Mouse (Mus musculus): Measurements from ENCODE around the gene Med13. TPM values are rescaled to one million over a fixed set of nuclear protein-coding genes. Genes with fewer than 3 reads are reported as not detected.
A peak's percentile ranks its signal among the peaks of the same experiment; 100 is the strongest.

The Med13 gene
- 10 to 100 TPM; 66.4 to 66.6 TPM for total RNA-seq (2021)

GRCm38 (mm10) chr11:86356854-86357788 lies at the start of gene Med13:
Med13 (minus strand) TSS chr11:86357602.
- DNase-seq (ENCODE audit: extremely low spot score in 1 of 2, low spot score in 2 of 2) = peak; percentile 16 to 71
- intact Hi-C loops (cut with DNase I) = loop anchor here (5.0 kb wide), 1 partner anchor 80 kb away; no protein-coding TSS in a partner anchor

GRCm38 (mm10) chr11:86404590-86404989 lies 47.2 kb upstream of the Med13 start:
- DNase-seq (ENCODE audit: extremely low spot score in 1 of 2, low spot score in 2 of 2) = no peak

GRCm38 (mm10) chr11:86403845-86404244 lies 46.4 kb upstream of the Med13 start:
- intact Hi-C loops (cut with DNase I) = no loop called here
- no peak for DNase-seq (ENCODE audit: extremely low spot score in 1 of 2, low spot score in 2 of 2)

More at GRCm38 (mm10) chr11:86404590-86404989, 47.2 kb upstream of the Med13 start:
- intact Hi-C loops (cut with DNase I) = no loop called here

- intact Hi-C loops (cut with DNase I) = no loop called here
- no peak for DNase-seq (ENCODE audit: extremely low spot score in 1 of 2, low spot score in 2 of 2)
Measured at GRCm38 (mm10) chr11:86399241-86400107, 42.1 kb upstream of the Med13 start.

- intact Hi-C loops (cut with DNase I) = no loop called here
Measured at GRCm38 (mm10) chr11:86396950-86397594, 39.7 kb upstream of the Med13 start.

GRCm38 (mm10) chr11:86396518-86396917 lies 39.1 kb upstream of the Med13 start:
- no peak for DNase-seq (ENCODE audit: extremely low spot score in 1 of 2, low spot score in 2 of 2)
- intact Hi-C loops (cut with DNase I) = no loop called here

More at GRCm38 (mm10) chr11:86396950-86397594, 39.7 kb upstream of the Med13 start:
- DNase-seq (ENCODE audit: extremely low spot score in 1 of 2, low spot score in 2 of 2) = no peak

GRCm38 (mm10) chr11:86395513-86396125 lies 38.2 kb upstream of the Med13 start:
- intact Hi-C loops (cut with DNase I) = no loop called here
- peak; percentile 40 to 77 for DNase-seq (ENCODE audit: extremely low spot score in 1 of 2, low spot score in 2 of 2)

- intact Hi-C loops (cut with DNase I) = no loop called here
Measured at GRCm38 (mm10) chr11:86395100-86395499, 37.7 kb upstream of the Med13 start.

GRCm38 (mm10) chr11:86391687-86392086 lies 34.3 kb upstream of the Med13 start:
- intact Hi-C loops (cut with DNase I) = no loop called here

More at GRCm38 (mm10) chr11:86395100-86395499, 37.7 kb upstream of the Med13 start:
- DNase-seq (ENCODE audit: extremely low spot score in 1 of 2, low spot score in 2 of 2) = no peak

GRCm38 (mm10) chr11:86390308-86390707 lies 32.9 kb upstream of the Med13 start:
- intact Hi-C loops (cut with DNase I) = no loop called here
- no peak for DNase-seq (ENCODE audit: extremely low spot score in 1 of 2, low spot score in 2 of 2)

More at GRCm38 (mm10) chr11:86391687-86392086, 34.3 kb upstream of the Med13 start:
- no peak for DNase-seq (ENCODE audit: extremely low spot score in 1 of 2, low spot score in 2 of 2)

GRCm38 (mm10) chr11:86389506-86389905 lies 32.1 kb upstream of the Med13 start:
- intact Hi-C loops (cut with DNase I) = no loop called here
- no peak for DNase-seq (ENCODE audit: extremely low spot score in 1 of 2, low spot score in 2 of 2)

GRCm38 (mm10) chr11:86388821-86389480 lies 31.5 kb upstream of the Med13 start:
- no peak for DNase-seq (ENCODE audit: extremely low spot score in 1 of 2, low spot score in 2 of 2)
- intact Hi-C loops (cut with DNase I) = no loop called here

- no peak for DNase-seq (ENCODE audit: extremely low spot score in 1 of 2, low spot score in 2 of 2)
- intact Hi-C loops (cut with DNase I) = no loop called here
Measured at GRCm38 (mm10) chr11:86387121-86387893, 29.9 kb upstream of the Med13 start.

- intact Hi-C loops (cut with DNase I) = no loop called here
- DNase-seq (ENCODE audit: extremely low spot score in 1 of 2, low spot score in 2 of 2) = no peak
Measured at GRCm38 (mm10) chr11:86386576-86386975, 29.2 kb upstream of the Med13 start.

- intact Hi-C loops (cut with DNase I) = no loop called here
- no peak for DNase-seq (ENCODE audit: extremely low spot score in 1 of 2, low spot score in 2 of 2)
Measured at GRCm38 (mm10) chr11:86385710-86386282, 28.4 kb upstream of the Med13 start.

GRCm38 (mm10) chr11:86384141-86384540 lies 26.7 kb upstream of the Med13 start:
- DNase-seq (ENCODE audit: extremely low spot score in 1 of 2, low spot score in 2 of 2) = no peak
- intact Hi-C loops (cut with DNase I) = no loop called here
